Mouse (Mus musculus) skeletal muscle tissue, postnatal 0 days (tissue): Measurements from ENCODE around the gene Cdc123. TPM values are rescaled to one million over a fixed set of nuclear protein-coding genes. Genes with fewer than 3 reads are reported as not detected.

Experiments
- polyA plus RNA-seq: library from polyadenylated mRNA; unstranded; fragments of >200 nt; fragmentation: Nextera tagmentation; extraction: Ambion mirVana; gene quantifications from 2 replicates; pipeline ENCODE4 v1.2.1, GENCODE M21; 2015

Gene Cdc123
- 125 and 145 TPM in 2 replicates for polyA plus RNA-seq

DNA sequence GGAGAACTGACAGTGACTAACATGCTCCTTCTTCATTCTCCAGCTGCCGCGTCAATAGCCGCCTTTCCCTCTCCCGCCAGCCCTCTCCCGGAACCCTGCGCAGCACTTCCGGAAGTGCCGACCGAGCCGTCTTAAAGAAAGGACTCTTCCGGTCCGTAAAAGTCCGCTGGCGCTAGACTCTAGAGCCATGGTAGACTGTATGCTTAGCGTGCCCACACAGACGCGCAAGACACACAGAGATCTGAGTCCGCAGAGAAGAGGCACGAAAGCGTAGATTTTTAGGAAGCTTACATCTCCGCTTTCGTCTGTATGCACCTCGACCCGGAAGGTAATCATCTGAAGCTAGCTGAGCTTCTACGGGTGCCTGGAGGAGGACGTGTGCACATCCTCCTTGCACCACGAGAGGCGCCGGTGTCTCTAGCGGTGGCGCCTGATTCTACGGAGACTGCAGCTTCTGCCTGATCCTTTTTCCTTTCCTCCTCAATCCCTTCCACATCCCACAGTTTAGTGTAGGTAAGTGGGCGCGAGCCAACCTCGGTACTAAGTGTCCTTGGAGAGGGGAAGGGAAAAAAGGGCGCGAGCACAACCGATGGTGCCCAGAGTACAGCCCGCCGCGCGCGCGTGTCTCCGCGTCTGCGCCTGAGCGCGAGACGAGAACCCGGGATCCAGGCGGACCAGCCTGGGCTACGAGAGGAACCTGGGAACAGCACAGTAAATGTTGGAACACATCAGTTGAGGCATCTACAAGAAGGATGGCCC lies at the start of gene Cdc123, which contains the start of gene Nudt5:
Gene Cdc123, minus strand, starts transcription at position 292 of the 759 bp plus-strand sequence.
Gene Nudt5, plus strand, starts transcription at position 147 of the 759 bp plus-strand sequence.

DNA sequence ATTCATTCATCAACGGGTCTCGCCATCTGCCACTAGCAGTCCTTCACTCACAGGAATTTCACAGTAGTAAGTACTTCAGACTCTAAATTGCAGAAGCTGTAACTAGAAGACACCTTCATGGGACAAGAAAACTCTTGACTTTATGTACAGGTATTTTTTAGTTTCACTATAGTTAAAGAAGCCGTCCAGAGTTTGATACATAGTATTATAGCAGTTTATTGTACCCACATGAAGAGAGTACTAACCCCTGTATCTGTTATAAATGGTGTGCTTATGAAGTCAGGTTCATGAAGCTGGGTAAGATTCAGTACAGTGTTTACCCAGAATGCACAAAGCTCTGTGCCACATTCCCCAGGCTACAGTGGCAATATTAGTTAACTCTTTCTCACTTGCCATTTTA lies 17.9 kb upstream of the Cdc123 start, which contains the start of gene Gm13199:
Gene Gm13199, minus strand, starts transcription at position 101 of the 400 bp plus-strand sequence.

Other genes with a start within 250 kb of the Cdc123 start
- gene Camk1d, start 130.6 kb downstream of the Cdc123 start, polyA plus RNA-seq = 1.4 and 2.1 TPM in 2 replicates
- 16.7 and 19.1 TPM in 2 replicates for gene Nudt5, start 145 bp downstream of the Cdc123 start, polyA plus RNA-seq
- gene Gm13199, start 17.8 kb upstream of the Cdc123 start, polyA plus RNA-seq = 0.26 and 0.27 TPM in 2 replicates
- 43.5 and 44.9 TPM in 2 replicates for gene Sec61a2, start 50.3 kb upstream of the Cdc123 start, polyA plus RNA-seq
- 0.90 TPM in 2 replicates for gene Dhtkd1, start 97.6 kb upstream of the Cdc123 start, polyA plus RNA-seq
- 3.7 and 4.3 TPM in 2 replicates for gene Upf2, start 106.3 kb upstream of the Cdc123 start, polyA plus RNA-seq